Mouse (Mus musculus) myocyte (in vitro differentiated cells): ENCODE data around the gene Lgalsl. TPM values are rescaled to one million over a fixed set of nuclear protein-coding genes. Genes with fewer than 3 reads are reported as not detected.

Experiments used
- H3K27me3 ChIP-seq: one replicate; pipeline ENCODE4 v1.6.1; 2011; ENCODE audit not compliant: control insufficient read depth, insufficient read depth, insufficient read length
- H3K36me3 ChIP-seq: one replicate; pipeline ENCODE4 v1.6.1; 2011; ENCODE audit not compliant: control insufficient read depth, insufficient read depth
- H3K4me2 ChIP-seq: one replicate; pipeline ENCODE4 v1.6.1; 2011; ENCODE audit warnings: low read depth, control low read depth
- H3K4me3 ChIP-seq: one replicate; pipeline ENCODE4 v1.5.1; 2011; ENCODE audit warnings: mild to moderate bottlenecking, control low read depth, moderate library complexity
- H3K79me2 ChIP-seq: one replicate; pipeline ENCODE4 v1.6.1; 2011; ENCODE audit not compliant: control insufficient read depth, insufficient read depth
- H3ac ChIP-seq: one replicate; pipeline ENCODE4 v1.6.1; 2011; ENCODE audit not compliant: control insufficient read depth, insufficient read length
- CEBPB ChIP-seq: IDR thresholded peaks from 2 replicates; pipeline ENCODE4 v1.6.1; 2011; ENCODE audit warnings: mild to moderate bottlenecking, moderate library complexity; ENCODE audit not compliant: poor library complexity, insufficient read depth, severe bottlenecking
- E2F4 ChIP-seq: IDR thresholded peaks from one replicate; pipeline ENCODE4 v1.6.1; 2011; ENCODE audit warnings: mild to moderate bottlenecking, control low read depth, moderate library complexity; ENCODE audit not compliant: insufficient read depth
- MAX ChIP-seq: IDR thresholded peaks from one replicate; pipeline ENCODE4 v1.6.1; 2011; ENCODE audit warnings: low read depth, mild to moderate bottlenecking, control low read depth
- MYOD1 ChIP-seq, 3 experiments: IDR thresholded peaks; one replicate each; pipeline ENCODE4 v1.6.1; 2011; ENCODE audit warnings: control low read depth in 2 of 3, low read depth in 2 of 3, mild to moderate bottlenecking in 2 of 3, moderate library complexity in 1 of 3; ENCODE audit not compliant: insufficient read length in 2 of 3, control insufficient read depth in 1 of 3
- MYOG ChIP-seq, 3 experiments: IDR thresholded peaks; one replicate each; pipeline ENCODE4 v1.6.1; 2011; ENCODE audit warnings: control low read depth in 2 of 3, low read depth in 2 of 3, mild to moderate bottlenecking in 2 of 3; ENCODE audit not compliant: insufficient read length in 2 of 3, control insufficient read depth in 1 of 3, insufficient read depth in 1 of 3
- POLR2A ChIP-seq: IDR thresholded peaks from one replicate; pipeline ENCODE4 v1.6.1; 2011; ENCODE audit warnings: low read depth, mild to moderate bottlenecking, control low read depth, moderate library complexity; ENCODE audit not compliant: insufficient read length
- POLR2AphosphoS2 ChIP-seq: IDR thresholded peaks from one replicate; pipeline ENCODE4 v1.6.1; 2011; ENCODE audit warnings: low read depth, control low read depth; ENCODE audit not compliant: insufficient read length
- REST ChIP-seq: IDR thresholded peaks from one replicate; pipeline ENCODE4 v1.6.1; 2011; ENCODE audit warnings: mild to moderate bottlenecking, control low read depth, moderate library complexity; ENCODE audit not compliant: insufficient read depth, insufficient read length
- SRF ChIP-seq: IDR thresholded peaks from one replicate; pipeline ENCODE4 v1.6.1; 2011; ENCODE audit warnings: low read depth; ENCODE audit not compliant: control insufficient read depth, insufficient read length
- TCF12 ChIP-seq: IDR thresholded peaks from one replicate; pipeline ENCODE4 v1.6.1; 2011; ENCODE audit warnings: mild to moderate bottlenecking, control low read depth; ENCODE audit not compliant: poor library complexity, insufficient read depth, severe bottlenecking
- TCF3 ChIP-seq: IDR thresholded peaks from one replicate; pipeline ENCODE4 v1.6.1; 2011; ENCODE audit warnings: low read depth, control low read depth; ENCODE audit not compliant: insufficient read length
- USF1 ChIP-seq: IDR thresholded peaks from one replicate; pipeline ENCODE4 v1.6.1; 2011; ENCODE audit warnings: low read depth, mild to moderate bottlenecking, control low read depth, moderate library complexity
- polyA plus RNA-seq: library from polyadenylated mRNA; unstranded; fragments of >200 nt; fragmentation: generic; extraction: Trizol; gene quantifications from one replicate; pipeline ENCODE4 v1.2.1, GENCODE M21; 2012; ENCODE audit warnings: missing spikeins

The Lgalsl gene
- polyA plus RNA-seq, 1 experiment: 0.10 TPM

DNA sequence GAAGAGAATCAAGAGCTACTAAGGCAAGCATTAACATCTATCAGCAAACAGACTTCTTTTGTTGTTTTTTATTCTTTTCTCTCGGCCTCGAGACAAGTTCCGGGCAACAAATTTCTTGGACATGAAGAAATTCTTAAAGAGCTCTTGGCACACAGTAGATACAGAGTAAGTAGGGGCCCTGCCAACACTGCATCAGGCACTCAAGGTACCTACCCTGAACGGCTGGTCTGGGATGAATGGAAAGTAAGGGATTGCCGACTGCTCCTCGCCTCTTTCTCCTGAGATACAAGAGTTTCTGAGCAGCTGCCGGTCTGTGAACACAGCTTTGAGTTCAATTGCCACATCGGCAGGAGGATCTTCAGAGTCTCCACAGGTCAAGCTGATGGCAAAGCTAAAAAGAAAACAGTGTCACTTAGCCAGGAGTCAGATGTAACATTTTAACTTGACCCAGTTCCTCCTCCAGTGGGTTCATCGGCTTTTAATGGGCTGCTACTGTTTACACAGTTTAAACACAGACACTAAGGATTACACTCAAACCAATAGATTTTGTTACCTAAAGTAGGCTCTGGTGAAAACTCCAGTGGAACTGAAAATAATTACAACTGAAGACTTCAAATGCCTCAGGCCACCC is 1.7 kb downstream of the Lgalsl start:
- no peak overlapping the region for H3ac ChIP-seq
- no peaks in the 10 kb centered on the region for H3K36me3 ChIP-seq
- TF ChIP-seq REST (no peak), POLR2AphosphoS2 (no peak), MAX (no peak), E2F4 (no peak), MYOD1 (IDR thresholded peaks at IDR 0.05; ENCODE audit: control insufficient read depth in 1 of 3, insufficient read length in 2 of 3, low read depth in 2 of 3) (no peak), CEBPB (no peak), USF1 (no peak), MYOG (IDR thresholded peaks at IDR 0.05; ENCODE audit: control insufficient read depth in 1 of 3, insufficient read depth in 1 of 3, insufficient read length in 2 of 3, low read depth in 2 of 3) (no peak), TCF3 (no peak), TCF12 (no peak), POLR2A (no peak)
- no peak overlapping the region for H3K4me3 ChIP-seq
- no peaks in the 10 kb centered on the region for H3K79me2 ChIP-seq
- H3K27me3 ChIP-seq: peaks cover 53% of the 10 kb centered on the region
- no peak overlapping the region for H3K4me2 ChIP-seq

DNA sequence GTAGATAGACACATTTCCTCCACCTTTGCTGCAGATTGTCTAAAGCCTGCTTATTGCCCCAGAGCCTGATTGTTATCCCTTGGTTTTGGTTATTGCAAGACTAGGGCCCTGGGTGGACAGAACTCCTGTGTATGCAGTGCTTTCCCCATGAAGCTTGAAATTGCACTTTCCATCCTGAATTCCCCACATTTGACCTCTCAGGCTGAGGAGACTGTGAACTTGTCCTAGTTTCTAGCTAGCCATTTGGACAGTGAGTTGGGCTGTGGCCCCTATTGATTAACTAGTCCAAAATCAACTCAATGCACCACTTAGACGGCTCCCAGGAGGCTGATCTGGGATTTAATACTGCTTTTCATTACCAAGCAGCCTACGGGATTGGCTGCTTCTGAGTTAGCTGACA is 6.9 kb downstream of the Lgalsl start:
- Histone ChIP-seq H3K79me2 (no peaks in the 10 kb centered on the region), H3ac (no peak overlapping the region), H3K27me3 (peaks cover 18% of the 10 kb centered on the region), H3K36me3 (no peaks in the 10 kb centered on the region), H3K4me3 (no peak overlapping the region), H3K4me2 (no peak overlapping the region)
- TF ChIP-seq TCF3 (no peak), TCF12 (no peak), USF1 (no peak), MAX (no peak), MYOG (IDR thresholded peaks at IDR 0.05; ENCODE audit: control insufficient read depth in 1 of 3, insufficient read depth in 1 of 3, insufficient read length in 2 of 3, low read depth in 2 of 3) (no peak), POLR2AphosphoS2 (no peak)

- no peaks in the 10 kb centered on the region for H3K79me2 ChIP-seq
- no peaks in the 10 kb centered on the region for H3K36me3 ChIP-seq
- peaks cover 18% of the 10 kb centered on the region for H3K27me3 ChIP-seq
- no peak overlapping the region for H3ac ChIP-seq
- no peak for TF ChIP-seq MAX
- no peak for TF ChIP-seq E2F4
- no peak for TF ChIP-seq MYOD1 (IDR thresholded peaks at IDR 0.05; ENCODE audit: control insufficient read depth in 1 of 3, insufficient read length in 2 of 3, low read depth in 2 of 3)
- TF ChIP-seq POLR2A: no peak
- no peak for TF ChIP-seq USF1
- H3K4me3 ChIP-seq: no peak overlapping the region
- H3K4me2 ChIP-seq: no peak overlapping the region
Observed at GRCm38 (mm10) chr11:20823301-20823700, 7.6 kb downstream of the Lgalsl start.

GRCm38 (mm10) chr11:20821351-20821750 is 9.5 kb downstream of the Lgalsl start:
- Histone ChIP-seq H3K36me3 (no peaks in the 10 kb centered on the region), H3K79me2 (no peaks in the 10 kb centered on the region), H3ac (no peak overlapping the region), H3K4me2 (no peak overlapping the region), H3K4me3 (no peak overlapping the region), H3K27me3 (peaks cover 9% of the 10 kb centered on the region)
- TF ChIP-seq REST: no peak
- TF ChIP-seq MAX: no peak
- TF ChIP-seq SRF: no peak

GRCm38 (mm10) chr11:20813901-20814523 is 16.8 kb downstream of the Lgalsl start:
- Histone ChIP-seq H3K4me2 (no peak overlapping the region), H3K4me3 (no peak overlapping the region), H3ac (no peak overlapping the region), H3K36me3 (no peaks in the 10 kb centered on the region), H3K79me2 (no peaks in the 10 kb centered on the region), H3K27me3 (peaks cover 7% of the 10 kb centered on the region)
- no peak for TF ChIP-seq MAX
- TF ChIP-seq SRF: no peak
- no peak for TF ChIP-seq MYOD1 (IDR thresholded peaks at IDR 0.05; ENCODE audit: control insufficient read depth in 1 of 3, insufficient read length in 2 of 3, low read depth in 2 of 3)
